Mouse (Mus musculus) erythroblast, embryonic 14.5 days (primary cell): ENCODE results near the gene Olfr545.

Experiments
- GATA1 ChIP-seq: IDR thresholded peaks from 2 replicates; pipeline ENCODE4 v1.6.1; 2012; ENCODE audit warnings: low read length, inconsistent platforms, mixed read lengths
- TAL1 ChIP-seq: IDR thresholded peaks from 3 replicates; pipeline ENCODE4 v1.6.1; 2012; ENCODE audit warnings: low read length, inconsistent platforms, mixed read lengths

DNA sequence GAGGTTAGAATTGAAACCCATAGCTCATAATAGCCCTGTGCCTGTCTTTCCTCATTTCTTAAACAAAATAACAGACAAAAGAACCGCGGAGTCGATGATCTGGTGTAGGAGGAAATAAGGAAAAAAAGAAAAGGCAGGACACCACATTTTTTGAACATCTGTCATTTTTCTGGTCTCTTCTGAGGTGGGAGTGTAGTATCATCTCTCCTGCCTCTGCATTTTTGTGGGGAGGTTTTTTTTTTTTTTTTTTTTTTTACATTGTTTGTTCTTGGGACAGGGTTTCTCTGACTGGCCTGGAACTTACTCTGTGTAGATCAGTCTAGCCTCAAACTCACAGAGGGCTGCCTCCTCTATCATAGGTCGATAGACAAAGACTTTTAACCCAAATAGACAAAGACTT, 56.9 kb downstream of the Olfr545 start:
- TF ChIP-seq GATA1 (no peak), TAL1 (no peak)
